Mouse (Mus musculus) E14TG2a.4 (cell line): ENCODE data around the gene Atad1.
"Not testable (repeated sequence)": the region's sequence is repeated elsewhere in the genome, so short reads cannot be mapped to it uniquely, and the experiment has no call there.

Experiments
- CTCF ChIP-seq: conservative IDR thresholded peaks from 2 replicates; pipeline ENCODE4 v1.5.1; 2014; ENCODE audit warnings: low read length
- NANOG ChIP-seq: IDR thresholded peaks from 2 replicates; pipeline ENCODE4 v1.6.1; 2014; ENCODE audit warnings: borderline replicate concordance, low read length, mixed read lengths
- POU5F1 ChIP-seq: IDR thresholded peaks from 2 replicates; pipeline ENCODE4 v1.6.1; 2014; ENCODE audit warnings: low read length, borderline replicate concordance

GRCm38 (mm10) chr19:32788016-32788415 lies 48.4 kb upstream of the Atad1 start:
- TF ChIP-seq CTCF, POU5F1, NANOG: not testable (repeated sequence)
